Mouse (Mus musculus) heart, embryonic 10.5 days (tissue): ENCODE data around the gene Nup98. TPM values are rescaled to one million over a fixed set of nuclear protein-coding genes. Genes with fewer than 3 reads are reported as not detected.

Experiments
- DNase-seq: peaks from one replicate; pipeline ENCODE4 v3.0.0-alpha.2; 2017; ENCODE audit warnings: low spot score
- H3K27ac ChIP-seq: fragments of 300-500 bp; sonication (generic); 2 replicates; pipeline ENCODE4 v1.5.1; 2016; ENCODE audit warnings: mild to moderate bottlenecking
- H3K27me3 ChIP-seq: fragments of 300-500 bp; sonication (generic); 2 replicates; pipeline ENCODE4 v1.6.1; 2016; ENCODE audit warnings: mild to moderate bottlenecking; ENCODE audit not compliant: poor library complexity, insufficient read depth, severe bottlenecking
- H3K36me3 ChIP-seq: fragments of 300-500 bp; sonication (generic); 2 replicates; pipeline ENCODE4 v1.6.1; 2016; ENCODE audit warnings: mild to moderate bottlenecking, moderate library complexity
- H3K4me1 ChIP-seq: fragments of 300-500 bp; sonication (generic); 2 replicates; pipeline ENCODE4 v1.6.1; 2016; ENCODE audit warnings: mild to moderate bottlenecking
- H3K4me3 ChIP-seq: fragments of 300-500 bp; sonication (generic); 2 replicates; pipeline ENCODE4 v1.5.1; 2016; ENCODE audit warnings: mild to moderate bottlenecking, moderate library complexity
- H3K9me3 ChIP-seq: fragments of 300-500 bp; sonication (generic); 2 replicates; pipeline ENCODE4 v1.6.1; 2016; ENCODE audit warnings: mild to moderate bottlenecking, moderate library complexity
- WGBS: fragments of 180-500 bp; shearing (Covaris S2); methylation state at CpG from one replicate; pipeline ENCODE4 v1.1.7; 2016; 5-methylcytosine and 5-hydroxymethylcytosine counted together
- polyA plus RNA-seq: library from polyadenylated mRNA; unstranded; fragments of >200 nt; fragmentation: Nextera tagmentation; extraction: Ambion mirVana; gene quantifications from 2 replicates; pipeline ENCODE4 v1.2.1, GENCODE M21; 2016

The Nup98 gene
- polyA plus RNA-seq, 1 experiment from 2014 or later: 36.7 TPM

- 85% methylated on average over 7 of the region's 7 CpGs for WGBS
- no peak overlapping the region for H3K4me3 ChIP-seq
- no peak overlapping the region for H3K27ac ChIP-seq
- H3K4me1 ChIP-seq: no peaks in the 10 kb centered on the region
- H3K27me3 ChIP-seq: no peaks in the 10 kb centered on the region
- peaks cover 94% of the 10 kb centered on the region for H3K36me3 ChIP-seq
- H3K9me3 ChIP-seq: no peaks in the 10 kb centered on the region
- no peak for DNase-seq
These were observed 133.2 kb downstream of the Nup98 start for GRCm38 (mm10) chr7:102076714-102077296.

Other genes with a start within 250 kb of the Nup98 start
- 2.4 and 2.5 TPM in 2 replicates for gene Il18bp, start 191.5 kb downstream of the Nup98 start, polyA plus RNA-seq
- 23.7 and 28.2 TPM in 2 replicates for gene Rnf121, start 144.7 kb downstream of the Nup98 start, polyA plus RNA-seq
- gene Xndc1, start 144.7 kb downstream of the Nup98 start, polyA plus RNA-seq: 26.4 and 33.5 TPM in 2 replicates
- gene Xntrpc, start 144.5 kb downstream of the Nup98 start, polyA plus RNA-seq: 1.5 and 1.7 TPM in 2 replicates
- gene Trpc2, start 127.1 kb downstream of the Nup98 start, polyA plus RNA-seq: not detected in 2 replicates
- gene Art1, start 108.4 kb downstream of the Nup98 start, polyA plus RNA-seq: 8.1 and 18.4 TPM in 2 replicates
- gene Art5, start 100.7 kb downstream of the Nup98 start, polyA plus RNA-seq: 3.8 and 4.2 TPM in 2 replicates
- gene Chrna10, start 93.3 kb downstream of the Nup98 start, polyA plus RNA-seq: 0.06 TPM in 2 replicates
- 49.0 and 54.0 TPM in 2 replicates for gene Pgap2, start within 50 bp of the Nup98 start, polyA plus RNA-seq
- 42.8 and 48.9 TPM in 2 replicates for gene Rhog, start 45.9 kb upstream of the Nup98 start, polyA plus RNA-seq
- gene Stim1, start 57.6 kb upstream of the Nup98 start, polyA plus RNA-seq: 15.1 and 16.6 TPM in 2 replicates
- gene Rrm1, start 231.5 kb upstream of the Nup98 start, polyA plus RNA-seq: 190 and 198 TPM in 2 replicates